Mouse (Mus musculus) limb, embryonic 12.5 days (tissue): ENCODE measurements around the gene Tead2. TPM values are rescaled to one million over a fixed set of nuclear protein-coding genes. Genes with fewer than 3 reads are reported as not detected.
A peak's percentile ranks its signal among the peaks of the same experiment; 100 is the strongest.

Experiments
- ATAC-seq: fragments of 200-750 bp; cut with Nextera tagmentation; 2 replicates; pipeline ENCODE4 v1.8.0; 2017; ENCODE audit warnings: low read depth, moderate TSS enrichment; ENCODE audit not compliant: insufficient number of reproducible peaks, insufficient read depth, low FRiP score, low TSS enrichment
- H3K27ac ChIP-seq: fragments of 300-500 bp; sonication (generic); 2 replicates; pipeline ENCODE4 v1.5.1; 2016; ENCODE audit warnings: mild to moderate bottlenecking, moderate library complexity
- H3K27me3 ChIP-seq: fragments of 300-500 bp; sonication (generic); 2 replicates; pipeline ENCODE4 v1.6.1; 2016; ENCODE audit warnings: mild to moderate bottlenecking, moderate library complexity
- H3K36me3 ChIP-seq: fragments of 300-500 bp; sonication (generic); 2 replicates; pipeline ENCODE4 v1.6.1; 2016; ENCODE audit warnings: mild to moderate bottlenecking, moderate library complexity
- H3K4me1 ChIP-seq: fragments of 300-500 bp; sonication (generic); replicated peaks from 2 replicates; pipeline ENCODE4 v1.6.1; 2016
- H3K4me2 ChIP-seq: fragments of 300-500 bp; sonication (generic); 2 replicates; pipeline ENCODE4 v1.6.1; 2016; ENCODE audit warnings: mild to moderate bottlenecking, moderate library complexity
- H3K4me3 ChIP-seq: fragments of 300-500 bp; sonication (generic); replicated peaks from 2 replicates; pipeline ENCODE4 v1.5.1; 2016; ENCODE audit warnings: mild to moderate bottlenecking
- H3K9ac ChIP-seq: fragments of 300-500 bp; sonication (generic); replicated peaks from 2 replicates; pipeline ENCODE4 v1.6.1; 2016; ENCODE audit warnings: mild to moderate bottlenecking, moderate library complexity
- H3K9me3 ChIP-seq: fragments of 300-500 bp; sonication (generic); 2 replicates; pipeline ENCODE4 v1.6.1; 2016; ENCODE audit warnings: mild to moderate bottlenecking, moderate library complexity
- WGBS: fragments of 180-500 bp; shearing (Covaris S2); methylation state at CpG from one replicate; pipeline ENCODE4 v1.1.7; 2016; 5-methylcytosine and 5-hydroxymethylcytosine counted together
- polyA plus RNA-seq: library from polyadenylated mRNA; unstranded; fragments of >200 nt; fragmentation: Nextera tagmentation; extraction: Ambion mirVana; gene quantifications from 2 replicates; pipeline ENCODE4 v1.2.1, GENCODE M21; 2016

Gene Tead2
- polyA plus RNA-seq, 1 experiment from 2014 or later: 316 TPM

DNA sequence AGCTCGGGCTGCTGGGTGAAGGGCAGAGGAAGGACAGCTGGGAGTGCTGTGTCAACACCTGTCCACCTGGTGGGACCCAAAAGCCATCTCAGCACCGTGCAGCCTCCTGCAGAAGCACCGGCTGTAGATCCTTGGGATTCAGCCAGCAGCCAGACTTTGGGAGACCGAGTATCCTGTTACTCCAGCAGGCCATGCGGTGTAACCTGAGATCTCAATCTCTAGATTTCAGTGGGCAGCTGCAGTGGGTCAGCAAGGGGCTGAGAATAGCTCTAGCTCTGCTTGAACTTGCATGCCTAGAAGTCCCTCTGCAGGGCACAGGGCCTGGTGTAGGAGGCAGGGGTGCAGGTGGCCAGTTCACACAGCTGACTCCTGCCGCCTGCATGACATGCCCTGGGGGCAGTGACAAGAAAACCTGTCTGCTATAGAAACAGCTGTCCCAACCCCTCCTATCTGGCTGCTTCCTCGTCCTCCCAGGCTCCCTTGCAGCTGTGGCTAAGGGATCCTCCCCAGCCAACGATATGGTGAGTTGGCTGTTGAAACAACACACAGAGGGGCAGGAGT, 23.7 kb upstream of the Tead2 start:
- Histone ChIP-seq H3K4me3 (no peak overlapping the region), H3K27ac (peak overlapping the region; percentile 78), H3K4me2 (peak overlapping the region; percentile 13), H3K27me3 (peaks cover 38% of the 10 kb centered on the region), H3K9me3 (no peaks in the 10 kb centered on the region), H3K9ac (no peak overlapping the region), H3K36me3 (no peaks in the 10 kb centered on the region), H3K4me1 (peaks cover 22% of the 10 kb centered on the region)
- peak; percentile 83 for ATAC-seq
- WGBS: 6% methylated on average over 8 of the region's 8 CpGs

- H3K4me1 ChIP-seq: peaks cover 22% of the 10 kb centered on the region
- 82% methylated on average over 7 of the region's 7 CpGs for WGBS
- H3K9me3 ChIP-seq: no peaks in the 10 kb centered on the region
- H3K27me3 ChIP-seq: peaks cover 35% of the 10 kb centered on the region
- ATAC-seq: no peak
- no peaks in the 10 kb centered on the region for H3K36me3 ChIP-seq
- H3K27ac ChIP-seq: no peak overlapping the region; the same call in 1 of the 2 replicates
- no peak overlapping the region for H3K4me2 ChIP-seq
- H3K4me3 ChIP-seq: no peak overlapping the region
- H3K9ac ChIP-seq: no peak overlapping the region
These were observed 22.8 kb upstream of the Tead2 start for GRCm38 (mm10) chr7:45192585-45193310.

GRCm38 (mm10) chr7:45193406-45193805, 22.1 kb upstream of the Tead2 start:
- Histone ChIP-seq H3K9me3 (no peaks in the 10 kb centered on the region), H3K4me1 (peaks cover 24% of the 10 kb centered on the region), H3K36me3 (no peaks in the 10 kb centered on the region), H3K4me3 (no peak overlapping the region), H3K27me3 (peaks cover 31% of the 10 kb centered on the region), H3K4me2 (no peak overlapping the region), H3K27ac (no peak overlapping the region), H3K9ac (no peak overlapping the region)
- 55% methylated on average over 5 of the region's 5 CpGs for WGBS
- ATAC-seq: no peak

DNA sequence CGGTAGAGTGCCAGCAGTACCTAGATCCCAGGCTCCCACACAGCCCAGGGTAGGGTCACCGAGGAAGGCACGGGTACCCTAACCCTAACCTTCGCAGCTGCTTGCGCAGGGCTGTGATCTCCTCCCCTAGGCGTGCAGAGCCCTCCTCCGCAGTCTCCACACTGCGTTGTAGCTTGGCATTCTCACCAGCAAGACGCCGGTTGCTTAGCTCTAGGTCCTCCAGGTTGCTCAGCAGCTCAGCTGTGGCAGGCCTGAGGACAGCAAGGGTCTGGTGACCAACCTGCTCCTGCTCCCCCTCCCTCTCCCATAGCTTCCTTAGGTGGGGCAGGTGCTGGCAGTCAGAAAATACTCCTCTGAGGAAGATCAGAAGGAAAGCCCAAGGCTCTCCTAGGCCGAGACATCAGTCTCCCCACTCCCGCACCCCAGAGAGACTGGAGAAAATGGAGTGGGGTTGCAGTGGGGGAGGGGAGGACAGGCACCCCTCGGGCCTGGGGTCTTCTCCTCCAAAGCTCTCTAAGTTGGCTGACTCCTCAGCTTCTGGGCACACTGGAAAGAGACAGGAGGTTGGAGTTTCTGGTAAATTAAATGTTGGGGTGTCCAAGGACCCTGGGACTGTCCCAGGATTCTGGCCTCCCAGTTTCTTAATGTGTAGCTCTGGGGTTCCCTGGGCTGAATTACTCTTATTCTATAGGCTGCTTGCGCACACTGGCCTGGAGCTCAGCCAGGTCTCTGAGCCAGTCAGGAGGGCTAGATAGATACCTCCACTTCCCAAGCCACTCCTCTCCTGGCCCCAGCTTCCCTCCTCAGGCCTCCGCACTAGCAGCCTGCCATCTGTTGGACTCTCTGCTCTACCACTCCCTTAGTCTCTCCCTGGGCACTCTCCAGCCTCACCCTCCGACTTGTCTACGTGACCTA, 21.4 kb upstream of the Tead2 start:
- peaks cover 27% of the 10 kb centered on the region for H3K27me3 ChIP-seq
- H3K4me1 ChIP-seq: peaks cover 24% of the 10 kb centered on the region
- no peaks in the 10 kb centered on the region for H3K36me3 ChIP-seq
- no peaks in the 10 kb centered on the region for H3K9me3 ChIP-seq
- no peak overlapping the region for H3K27ac ChIP-seq
- H3K4me3 ChIP-seq: no peak overlapping the region
- H3K9ac ChIP-seq: no peak overlapping the region
- H3K4me2 ChIP-seq: no peak overlapping the region
- WGBS: 68% methylated on average over 17 of the region's 17 CpGs
- ATAC-seq: no peak

DNA sequence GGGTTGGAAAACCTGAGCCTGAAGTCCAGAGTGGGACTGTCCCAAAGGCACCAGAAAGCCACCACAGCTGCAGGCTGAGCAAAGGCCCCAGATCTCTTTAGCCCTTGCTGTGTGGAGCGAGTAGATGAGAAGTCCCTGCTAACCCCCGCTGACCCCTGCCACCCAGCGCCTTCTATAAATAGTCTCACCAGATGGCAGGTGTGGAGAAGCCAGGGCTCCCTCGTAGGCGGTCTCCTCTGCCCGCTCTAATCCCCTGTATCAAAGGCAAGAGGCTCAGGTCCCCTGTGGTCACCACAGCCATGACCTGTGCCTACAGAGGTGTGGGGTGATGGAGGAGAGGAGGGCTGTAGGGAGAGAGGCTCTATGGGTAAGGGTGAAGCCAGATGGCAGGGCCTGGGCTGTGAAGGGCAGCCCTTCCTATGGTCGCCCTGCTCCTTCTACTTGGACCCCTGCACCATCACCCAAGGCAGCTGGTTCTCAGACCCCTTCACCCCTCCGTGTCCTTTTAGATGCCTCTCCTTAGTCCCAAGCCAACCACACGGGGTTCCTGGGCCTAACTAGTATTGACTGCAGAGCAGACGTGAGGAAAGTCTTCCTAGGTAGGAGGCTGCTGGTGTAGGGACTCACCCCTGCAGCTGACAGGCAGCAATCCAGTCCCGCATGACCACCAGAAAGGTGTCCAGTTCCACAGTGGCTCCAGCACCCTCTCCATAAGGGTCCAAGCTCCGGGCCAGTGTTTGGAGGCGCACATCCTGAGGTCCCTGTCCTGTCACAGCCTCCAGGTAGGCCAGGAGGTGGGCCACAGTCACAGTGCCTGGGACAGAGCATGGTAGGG, 20.0 kb upstream of the Tead2 start:
- 54% methylated on average over 13 of the region's 13 CpGs for WGBS
- Histone ChIP-seq H3K9ac (no peak overlapping the region), H3K4me2 (no peak overlapping the region), H3K27ac (no peak overlapping the region), H3K4me3 (no peak overlapping the region), H3K9me3 (no peaks in the 10 kb centered on the region), H3K4me1 (peaks cover 24% of the 10 kb centered on the region), H3K36me3 (no peaks in the 10 kb centered on the region), H3K27me3 (peaks cover 19% of the 10 kb centered on the region)
- ATAC-seq: no peak

DNA sequence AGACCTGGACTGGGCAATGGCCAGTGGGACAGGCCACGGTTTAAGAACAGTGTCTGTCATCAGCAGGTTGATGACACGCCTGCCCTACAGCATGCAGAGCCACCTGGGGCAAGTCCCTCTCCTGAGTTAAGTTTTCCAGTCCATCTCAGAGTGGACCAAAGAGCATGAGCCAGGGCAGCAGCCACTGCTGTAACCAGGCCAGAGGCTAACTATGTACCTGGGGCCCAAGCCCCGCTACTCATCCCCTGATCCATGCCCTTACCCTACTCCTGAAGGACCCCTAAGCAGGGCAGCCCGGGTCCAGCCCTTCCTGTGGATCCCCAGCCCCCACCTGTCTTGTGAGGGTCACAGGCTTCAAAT, 19.4 kb upstream of the Tead2 start:
- Histone ChIP-seq H3K36me3 (no peaks in the 10 kb centered on the region), H3K4me1 (peaks cover 24% of the 10 kb centered on the region), H3K9ac (no peak overlapping the region), H3K9me3 (no peaks in the 10 kb centered on the region), H3K4me3 (no peak overlapping the region), H3K4me2 (no peak overlapping the region), H3K27ac (no peak overlapping the region), H3K27me3 (peaks cover 21% of the 10 kb centered on the region)
- WGBS: 83% methylated on average over 4 of the region's 4 CpGs
- no peak for ATAC-seq

- 67% methylated on average over 5 of the region's 5 CpGs for WGBS
- no peak overlapping the region for H3K9ac ChIP-seq
- ATAC-seq: no peak
- H3K9me3 ChIP-seq: no peaks in the 10 kb centered on the region
- no peak overlapping the region for H3K27ac ChIP-seq
- no peak overlapping the region for H3K4me3 ChIP-seq
- H3K4me2 ChIP-seq: no peak overlapping the region
- H3K4me1 ChIP-seq: peaks cover 16% of the 10 kb centered on the region
- peaks cover 21% of the 10 kb centered on the region for H3K27me3 ChIP-seq
- no peaks in the 10 kb centered on the region for H3K36me3 ChIP-seq
These were observed 18.6 kb upstream of the Tead2 start for GRCm38 (mm10) chr7:45196994-45197393.

GRCm38 (mm10) chr7:45198435-45198834, 17.1 kb upstream of the Tead2 start:
- H3K27ac ChIP-seq: no peak overlapping the region
- peaks cover 21% of the 10 kb centered on the region for H3K27me3 ChIP-seq
- no peak overlapping the region for H3K4me3 ChIP-seq
- 0 out of 2 replicates have a peak, but pooled peaks have one; percentile 33 for ATAC-seq
- H3K4me1 ChIP-seq: peaks cover 9% of the 10 kb centered on the region; the same call in 1 of the 2 replicates
- H3K9me3 ChIP-seq: no peaks in the 10 kb centered on the region
- WGBS: 15% methylated on average over 5 of the region's 5 CpGs
- no peak overlapping the region for H3K9ac ChIP-seq
- no peaks in the 10 kb centered on the region for H3K36me3 ChIP-seq
- H3K4me2 ChIP-seq: no peak overlapping the region

DNA sequence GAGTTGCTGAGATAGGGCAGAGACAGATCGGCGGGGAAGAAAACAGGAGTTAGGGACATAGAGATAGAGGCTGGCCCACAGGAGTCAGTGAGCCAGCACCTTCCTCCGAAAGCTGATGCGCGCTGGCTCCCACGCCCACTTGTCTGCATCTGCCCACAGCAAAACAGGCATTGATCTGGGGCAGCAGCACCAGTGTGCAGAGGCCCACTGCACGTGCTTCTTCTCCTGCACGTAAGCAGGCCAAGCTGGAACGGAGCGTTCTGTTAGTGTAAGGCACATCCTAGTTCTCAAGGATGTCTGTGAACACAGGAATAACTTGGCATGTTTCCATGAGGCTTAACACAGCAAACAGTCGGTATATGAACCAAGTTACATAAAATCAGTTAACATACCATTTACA, 16.6 kb upstream of the Tead2 start:
- WGBS: 83% methylated on average over 11 of the region's 11 CpGs
- ATAC-seq: no peak
- Histone ChIP-seq H3K4me3 (no peak overlapping the region), H3K27me3 (peaks cover 21% of the 10 kb centered on the region), H3K9me3 (no peaks in the 10 kb centered on the region), H3K4me2 (no peak overlapping the region), H3K27ac (no peak overlapping the region), H3K36me3 (no peaks in the 10 kb centered on the region), H3K4me1 (peaks cover 9% of the 10 kb centered on the region; the same call in 1 of the 2 replicates), H3K9ac (no peak overlapping the region)

- no peaks in the 10 kb centered on the region for H3K36me3 ChIP-seq
- H3K4me3 ChIP-seq: no peak overlapping the region
- H3K27ac ChIP-seq: no peak overlapping the region
- 0 out of 2 replicates have a peak, but pooled peaks cover 2% of the 10 kb centered on the region for H3K4me1 ChIP-seq
- 51% methylated on average over 10 of the region's 10 CpGs for WGBS
- no peak overlapping the region for H3K4me2 ChIP-seq
- H3K9ac ChIP-seq: no peak overlapping the region
- no peak for ATAC-seq
- no peaks in the 10 kb centered on the region for H3K9me3 ChIP-seq
- peaks cover 11% of the 10 kb centered on the region; the same call in 1 of the 2 replicates for H3K27me3 ChIP-seq
These were observed 12.9 kb upstream of the Tead2 start for GRCm38 (mm10) chr7:45202654-45203053.
